Mouse (Mus musculus): ENCODE data around the gene Cyth2.

GRCm38 (mm10) chr7:45862804-45863203 is 48.4 kb upstream of the Cyth2 start:
- TF ChIP-seq CTCF (IDR thresholded peaks at IDR 0.05; ENCODE audit: extremely low read depth, insufficient read length, insufficient replicate concordance, low read depth, low read length), result no peak
- TF ChIP-seq POLR2A (IDR thresholded peaks at IDR 0.05; ENCODE audit: low read depth, low read length), result no peak
